Mouse (Mus musculus) A20 (cell line): ENCODE data around the gene Mrvi1.
"Not testable (repeated sequence)": the region's sequence is repeated elsewhere in the genome, so short reads cannot be mapped to it uniquely, and the experiment has no call there.

Source experiments
- DNase-seq: peaks from one replicate; pipeline ENCODE4 v3.0.0-alpha.2; 2011; ENCODE audit warnings: low read depth, low spot score

The Mrvi1 gene

DNA sequence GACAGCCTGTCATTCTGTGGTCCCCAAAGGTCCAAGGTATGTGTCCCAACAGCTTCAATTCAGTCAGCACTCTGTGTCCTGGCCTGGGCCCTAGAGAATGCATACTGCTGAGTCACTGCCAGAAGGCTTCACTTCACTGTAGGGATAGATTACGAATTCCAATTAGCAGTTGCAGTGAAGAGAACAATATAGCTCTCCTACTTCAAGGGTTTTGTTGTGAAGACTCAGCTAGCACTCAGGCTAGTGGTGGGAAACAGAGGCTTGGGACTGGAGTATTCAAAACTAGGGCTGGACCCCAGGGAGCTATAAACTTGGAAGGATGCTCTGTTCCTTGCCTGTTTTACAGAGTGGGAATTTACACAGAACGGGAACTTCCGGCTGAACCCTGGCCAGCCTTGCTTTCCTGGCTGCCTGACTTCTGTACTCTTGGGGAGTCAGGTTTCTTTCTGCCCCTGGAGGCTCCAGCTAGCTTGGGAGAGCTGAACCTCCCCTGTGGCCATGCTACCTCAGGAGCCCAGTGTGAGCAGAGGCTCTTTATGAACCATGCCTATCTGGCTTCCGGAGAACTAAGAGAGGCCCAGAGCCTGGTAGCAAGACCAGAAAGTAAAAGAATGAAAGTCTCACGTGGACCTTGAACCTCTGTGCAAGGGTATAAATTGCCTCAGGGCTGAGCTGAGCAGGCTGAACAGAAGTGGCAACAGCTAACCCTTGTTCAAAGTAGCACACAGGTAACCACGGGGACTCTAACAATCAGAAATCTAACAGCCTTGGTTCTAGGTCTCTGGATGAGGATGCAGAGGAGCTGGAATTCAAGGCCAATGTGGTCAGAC lies 40.3 kb downstream of the Mrvi1 start:
- DNase-seq: no peak

DNA sequence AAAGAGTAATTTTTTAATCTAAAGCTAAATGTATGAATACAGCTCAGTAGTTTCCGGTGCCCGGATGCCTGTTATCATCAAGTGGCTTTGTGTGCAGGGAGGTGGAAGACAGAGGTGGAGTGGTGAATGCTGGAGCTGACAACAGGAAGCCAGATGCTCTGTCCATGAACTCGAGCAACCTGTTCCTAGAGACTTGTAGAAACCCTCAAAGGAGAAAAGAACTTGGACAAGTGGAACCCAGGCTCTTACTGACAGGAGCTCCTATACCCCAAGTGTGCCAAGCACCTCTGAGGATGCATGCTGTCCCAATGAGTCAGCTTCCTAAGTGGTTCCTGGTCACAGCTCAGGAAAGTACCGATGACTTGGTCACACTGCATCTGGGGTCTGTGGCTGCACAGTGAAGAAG lies 41.1 kb downstream of the Mrvi1 start:
- DNase-seq: no peak

DNA sequence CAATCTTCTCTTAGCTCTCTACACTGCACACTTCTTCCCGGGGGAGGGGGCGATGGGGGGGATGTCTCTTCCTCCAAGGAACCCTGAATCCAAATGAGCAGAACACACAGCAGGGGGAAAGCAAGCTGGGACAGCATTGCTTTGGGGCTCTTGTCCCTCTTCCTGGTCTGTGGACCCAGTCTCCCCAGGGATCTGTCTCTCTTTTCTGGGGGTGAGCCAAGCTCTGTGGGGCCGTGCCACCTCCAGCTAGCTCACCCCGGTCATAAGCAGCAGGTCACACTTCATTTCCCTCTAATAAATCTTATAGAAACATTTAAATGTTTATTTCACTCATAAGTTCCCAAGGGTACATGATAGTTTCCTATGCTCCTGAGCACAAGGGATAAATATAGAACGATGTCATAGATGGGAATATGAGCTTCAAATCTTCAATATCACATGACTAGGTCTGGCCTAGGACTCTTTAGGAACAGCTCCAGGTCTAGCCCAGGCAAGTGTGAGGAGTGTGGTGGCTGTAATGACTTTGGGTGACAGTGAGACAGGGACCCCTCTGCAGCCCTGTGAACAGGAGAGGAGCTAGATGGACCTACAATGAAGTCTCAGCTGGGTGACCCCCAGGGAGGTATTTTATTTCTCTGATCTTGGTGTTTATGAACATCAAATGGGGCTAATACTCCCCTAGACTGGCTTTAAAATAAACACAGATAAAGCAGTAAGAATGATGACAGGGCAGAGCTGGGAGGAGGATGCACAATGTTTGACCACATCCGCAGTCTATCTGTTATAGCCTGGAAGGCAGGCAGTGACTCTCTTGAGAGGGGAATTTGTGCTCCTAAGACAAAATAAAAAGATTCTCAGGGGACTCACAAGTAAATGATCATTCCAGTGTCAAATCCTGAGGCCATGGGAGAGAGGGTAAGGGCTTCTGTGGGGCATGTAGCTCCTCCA lies 46.2 kb downstream of the Mrvi1 start:
- no peak for DNase-seq

DNA sequence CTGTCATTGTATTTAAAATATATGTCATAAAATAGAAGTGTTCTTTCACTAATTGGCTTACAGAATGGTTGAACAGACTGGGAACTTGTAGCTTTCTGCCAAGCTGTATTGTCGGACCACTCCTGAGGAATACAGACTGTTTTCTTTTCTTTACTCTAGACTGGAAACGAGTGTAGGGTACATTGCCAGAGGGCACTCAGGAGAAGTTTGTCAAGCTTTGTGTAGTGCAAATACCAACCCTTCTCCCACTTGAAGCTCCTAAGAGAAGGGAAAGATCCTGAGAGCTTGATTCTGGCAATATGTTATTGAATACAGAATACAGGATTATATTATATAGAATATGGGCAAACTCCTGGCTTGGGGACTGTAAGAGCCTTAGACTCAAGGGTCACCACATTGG lies 48.3 kb downstream of the Mrvi1 start:
- DNase-seq: no peak

DNA sequence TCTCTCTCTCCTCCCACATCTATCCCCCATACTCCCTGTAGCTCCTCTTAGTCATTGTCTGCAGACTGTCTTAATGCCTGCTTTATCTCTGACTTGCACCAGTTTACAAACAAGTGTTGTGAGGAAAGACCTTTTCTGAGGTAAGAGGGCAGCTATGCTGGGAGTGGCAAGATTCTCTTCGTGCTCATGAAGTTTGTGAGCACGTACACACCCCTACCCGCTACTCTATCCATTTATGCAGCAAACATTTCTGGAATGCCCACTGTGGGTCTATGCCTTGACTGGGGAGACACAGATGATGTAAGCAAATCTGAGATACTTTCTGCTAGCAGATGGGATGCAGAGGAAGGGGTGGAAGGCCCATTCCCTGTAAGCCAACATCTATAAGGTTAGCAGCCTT lies 48.9 kb downstream of the Mrvi1 start:
- DNase-seq: no peak

DNA sequence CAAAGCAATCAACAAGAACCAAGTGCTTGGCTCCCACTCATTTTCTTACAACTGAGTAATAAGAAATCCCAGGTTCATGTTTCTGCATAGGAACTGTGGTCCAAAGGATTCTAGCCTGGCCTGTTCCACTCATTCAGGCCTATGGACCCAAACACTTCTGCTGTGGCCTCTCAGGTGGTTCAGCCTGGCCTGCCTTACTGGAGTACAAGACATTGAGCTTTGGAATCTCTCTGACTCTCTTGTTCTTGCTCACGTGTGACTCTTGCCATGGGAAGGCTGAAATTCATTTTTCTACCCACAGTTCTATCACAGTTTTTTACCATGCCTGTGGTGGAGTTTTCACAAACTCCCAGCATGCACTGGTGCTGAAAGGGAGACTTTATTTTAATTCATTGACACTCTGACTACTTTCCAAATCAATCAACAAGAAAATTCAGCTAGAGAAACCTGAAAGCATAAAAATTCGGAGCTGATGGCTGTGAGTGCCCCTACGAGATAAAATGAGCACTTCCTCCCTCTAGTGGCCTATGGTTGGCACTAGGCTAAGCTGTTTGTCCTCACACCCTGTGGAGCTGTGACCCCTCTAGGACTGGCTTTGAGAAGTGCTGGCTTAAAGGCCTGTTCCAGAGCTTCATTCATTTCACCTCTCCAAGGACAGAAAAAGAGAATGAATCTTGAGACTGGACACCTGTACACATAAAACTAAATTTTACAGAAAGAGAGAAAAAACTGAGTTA lies 52.0 kb downstream of the Mrvi1 start:
- DNase-seq: peak; percentile 64

DNA sequence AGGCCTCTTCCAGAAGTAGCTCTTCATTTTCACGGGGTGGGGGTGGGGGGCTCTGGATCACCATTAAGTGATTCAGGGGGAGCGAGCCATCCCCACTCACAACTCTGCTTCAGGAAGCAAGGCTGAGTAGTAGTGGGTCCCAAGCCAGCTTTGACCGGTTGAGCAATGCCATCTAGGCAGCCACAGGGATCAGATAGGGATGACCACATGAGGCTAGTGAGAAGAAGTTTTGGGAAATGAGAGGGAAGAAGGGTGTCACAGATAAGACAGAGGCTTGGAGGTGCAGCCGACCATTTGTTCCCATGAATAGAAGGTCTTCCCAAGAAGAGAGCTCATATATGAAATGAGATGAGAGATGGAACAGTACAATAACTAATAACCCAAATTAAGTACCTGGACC lies 55.7 kb downstream of the Mrvi1 start:
- DNase-seq: no peak

DNA sequence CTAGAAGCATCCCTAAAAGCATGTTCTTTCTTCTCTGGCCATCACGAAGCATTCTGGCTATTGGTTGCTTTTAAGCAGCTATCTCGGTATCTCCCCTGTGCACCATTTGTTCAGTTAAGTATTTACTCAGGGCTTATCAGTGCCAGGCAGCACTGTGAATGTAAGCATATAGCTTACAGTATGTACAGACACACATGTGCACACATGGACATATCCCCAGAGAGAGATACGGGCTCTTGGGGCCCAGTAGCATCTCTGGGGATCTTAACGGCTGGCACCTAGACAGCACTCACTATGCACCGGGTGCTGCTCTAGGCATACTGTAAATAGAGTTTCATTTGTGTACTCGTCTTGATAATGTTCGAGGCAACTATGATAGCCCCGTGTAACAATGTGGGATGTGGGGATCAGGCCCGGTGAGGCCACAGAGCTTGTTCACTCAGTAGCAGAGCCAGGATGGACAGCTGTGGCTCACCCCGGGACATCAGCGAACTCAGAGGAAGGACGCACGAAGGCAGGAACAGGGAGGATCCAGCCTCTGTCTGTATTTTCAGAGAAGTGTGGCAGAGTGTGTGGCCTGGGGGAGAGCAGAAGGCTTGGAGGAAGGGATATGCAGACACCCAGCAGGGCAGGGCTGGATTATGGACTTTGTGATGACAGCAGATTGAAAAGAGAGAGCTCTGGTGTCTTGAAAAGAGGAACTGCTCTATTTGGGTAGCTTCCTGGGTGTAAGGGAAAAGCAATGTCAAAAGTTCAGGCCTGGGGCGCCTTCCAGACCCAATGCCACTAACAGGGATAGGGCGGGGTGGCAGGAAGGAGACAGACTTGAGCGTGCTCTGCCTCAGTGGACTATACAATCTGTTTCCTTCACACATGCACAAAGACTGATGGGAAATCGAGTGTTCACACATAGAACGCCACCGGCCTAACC lies 61.7 kb downstream of the Mrvi1 start:
- peak; percentile 74 for DNase-seq

DNA sequence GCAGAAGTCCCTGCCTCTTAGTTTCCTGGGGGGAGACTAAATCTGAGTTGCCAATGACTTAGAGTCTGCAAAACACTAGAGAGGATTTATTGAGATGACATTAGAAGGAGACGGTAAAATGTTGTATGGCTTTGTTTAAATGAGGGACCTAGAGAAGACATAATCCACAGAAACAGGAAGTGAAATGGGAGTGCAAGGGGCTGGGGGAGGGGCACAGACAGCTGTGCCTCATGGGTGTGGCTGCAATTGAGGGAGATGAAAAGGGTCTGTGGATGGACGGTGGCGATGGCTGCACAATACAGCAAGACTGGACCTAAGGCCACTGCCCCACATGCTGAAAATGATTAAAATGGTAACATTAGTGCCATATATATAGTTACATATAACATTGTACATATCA lies 62.5 kb downstream of the Mrvi1 start:
- DNase-seq: peak; percentile 84

DNA sequence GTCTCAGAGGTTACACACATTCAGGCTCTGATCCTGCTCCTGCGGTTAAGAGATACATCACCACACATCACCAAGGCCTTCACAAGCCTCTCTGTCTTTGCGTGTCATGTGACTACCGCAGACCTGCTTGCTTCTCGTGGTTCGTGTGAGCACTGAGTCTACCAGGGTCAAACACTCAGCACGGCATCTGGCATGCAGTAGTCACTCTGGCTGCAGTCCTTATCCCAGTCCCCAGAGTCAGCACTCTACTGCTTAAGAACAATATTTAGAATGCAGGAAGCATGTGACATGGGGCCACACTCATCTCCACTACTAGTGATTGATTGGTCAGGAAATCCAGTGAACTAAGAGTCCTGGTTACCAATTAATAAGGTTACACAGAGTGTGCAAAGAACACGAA lies 66.3 kb downstream of the Mrvi1 start:
- no peak for DNase-seq

DNA sequence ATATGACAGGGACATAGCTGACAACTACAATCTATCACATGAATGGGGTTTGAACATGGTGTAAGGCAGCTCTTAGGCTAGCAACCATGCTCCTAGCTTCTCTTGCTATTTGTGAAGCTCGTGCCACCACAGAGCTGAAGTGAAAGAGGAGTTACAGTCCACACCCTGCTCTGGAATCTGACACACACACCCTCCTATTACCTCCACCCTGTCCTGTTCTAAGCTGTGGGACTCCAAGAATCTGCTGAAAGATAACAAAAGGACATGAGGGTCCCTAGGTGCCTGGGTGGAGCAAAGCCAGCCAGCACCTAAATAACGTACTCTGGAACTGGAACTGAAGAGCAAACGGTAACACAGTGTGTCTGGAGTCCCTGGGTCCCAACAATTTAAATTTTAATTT lies 67.7 kb downstream of the Mrvi1 start:
- no peak for DNase-seq

DNA sequence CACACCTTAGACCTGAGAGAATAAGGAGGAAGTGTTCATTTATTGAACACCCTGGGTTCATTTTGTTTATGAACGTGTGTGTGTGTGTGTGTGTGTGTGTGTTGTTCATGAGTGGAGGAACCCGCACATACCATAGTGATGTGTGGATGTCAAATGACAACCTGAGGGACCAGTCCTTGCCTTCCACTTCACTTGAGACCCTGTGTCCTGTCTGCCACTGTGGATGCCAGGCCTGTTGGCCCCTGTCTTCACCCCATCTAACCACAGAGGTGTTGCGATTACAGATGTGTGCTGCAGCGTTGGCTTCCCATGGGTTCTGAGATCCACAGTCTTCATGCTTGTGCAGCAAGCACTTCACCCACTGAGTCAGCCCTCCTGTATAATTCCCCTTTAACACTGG lies 68.5 kb downstream of the Mrvi1 start:
- DNase-seq: no peak

DNA sequence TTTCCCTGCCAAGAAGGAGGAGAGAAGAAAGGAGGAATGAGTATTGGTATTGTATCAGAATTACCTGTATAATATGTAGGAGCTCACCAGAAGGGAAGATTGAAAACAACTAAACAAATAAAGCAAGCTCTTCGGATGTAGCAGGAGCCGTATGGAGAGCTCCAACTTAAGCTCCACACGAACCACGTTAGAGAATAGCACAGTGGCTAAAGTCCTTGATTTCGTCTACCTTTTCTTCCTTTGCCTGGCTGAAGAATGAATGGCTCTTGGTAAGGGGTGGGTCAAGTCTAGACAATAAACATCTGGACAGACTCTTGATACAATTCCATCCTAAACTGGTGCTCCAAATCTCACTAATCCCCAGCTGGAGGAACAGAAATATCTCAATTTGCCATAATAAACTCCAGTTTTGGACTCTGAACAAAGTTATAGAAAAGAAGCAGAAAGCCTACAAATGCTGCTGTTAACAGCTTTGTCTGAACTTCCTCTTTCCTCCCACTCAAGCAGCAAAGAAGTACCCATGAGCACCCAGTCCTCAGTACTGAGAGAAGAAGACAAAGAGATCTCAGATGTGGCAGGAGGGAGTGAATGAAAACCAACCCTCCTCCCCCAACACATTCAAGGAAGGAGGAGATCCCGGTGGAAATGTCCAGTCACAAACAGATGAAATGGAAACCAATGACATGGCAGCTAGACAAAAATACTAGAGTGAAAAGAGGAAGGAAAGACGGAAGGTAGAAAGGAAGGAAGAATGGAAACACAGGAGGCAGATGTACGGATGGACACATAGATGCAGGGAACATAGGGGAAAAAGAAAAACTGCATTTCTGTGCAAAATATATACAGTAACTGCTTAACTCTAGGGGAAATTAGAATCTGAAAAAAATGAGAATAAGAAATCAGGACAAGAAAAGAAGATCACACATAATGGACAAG lies 73.8 kb downstream of the Mrvi1 start:
- DNase-seq: peak; percentile 60

DNA sequence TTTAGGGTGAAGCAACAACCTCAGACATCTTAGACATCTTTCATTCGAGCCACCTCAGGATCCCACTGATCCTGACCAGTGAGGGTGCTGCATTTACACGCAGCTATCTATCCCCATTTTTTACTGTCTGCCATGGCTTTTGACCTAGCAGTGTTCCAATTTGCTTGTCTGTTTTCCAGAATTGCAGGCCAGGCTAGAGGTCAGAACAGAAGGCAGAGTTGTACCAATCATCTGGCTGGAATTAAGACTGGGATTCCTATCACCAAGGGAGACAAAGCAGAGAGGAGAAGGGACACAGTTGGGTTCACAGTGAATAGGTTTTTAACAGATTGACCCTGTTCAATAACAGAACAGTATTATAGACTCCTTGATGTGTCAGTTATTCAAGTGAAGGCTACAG lies 75.7 kb downstream of the Mrvi1 start:
- DNase-seq: no peak

DNA sequence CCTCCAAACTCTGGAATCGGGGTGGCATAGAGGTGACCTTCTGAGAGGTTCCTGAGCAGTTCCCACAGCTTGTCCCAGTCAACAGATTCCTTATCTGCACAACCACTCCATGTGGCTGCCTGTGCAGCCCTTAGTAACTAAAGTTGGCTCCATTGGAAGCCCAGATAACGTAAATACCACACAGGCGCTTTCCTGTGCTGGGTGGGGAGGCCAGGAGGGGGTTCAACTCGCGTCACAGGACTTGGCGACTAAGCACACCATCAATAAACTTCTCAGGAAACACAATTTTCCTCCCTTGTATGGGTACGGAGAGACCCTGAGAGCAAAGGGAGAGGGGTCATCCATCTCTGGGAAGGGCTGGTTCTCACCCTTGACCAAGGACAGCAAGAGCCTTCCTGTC lies 79.0 kb downstream of the Mrvi1 start:
- no peak for DNase-seq

DNA sequence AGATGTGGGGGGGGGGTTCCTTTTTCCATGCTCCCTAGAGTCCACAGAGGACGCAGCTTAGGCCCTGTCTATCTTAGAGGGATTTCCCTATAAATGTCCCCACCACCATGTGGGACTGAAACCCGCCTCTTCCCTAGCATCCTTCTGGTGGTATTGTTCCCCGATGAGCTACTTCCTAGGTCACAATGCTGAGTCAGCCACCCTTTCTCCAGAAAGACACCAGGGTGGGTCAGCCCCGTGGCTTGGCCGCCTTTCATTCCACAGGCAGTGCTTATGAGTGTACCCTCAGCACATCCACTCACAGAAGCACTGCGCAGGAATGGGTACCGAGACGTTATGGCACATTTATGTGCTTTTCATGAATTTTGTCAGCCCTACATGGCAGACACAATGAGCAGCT lies 85.1 kb downstream of the Mrvi1 start:
- DNase-seq: no peak

DNA sequence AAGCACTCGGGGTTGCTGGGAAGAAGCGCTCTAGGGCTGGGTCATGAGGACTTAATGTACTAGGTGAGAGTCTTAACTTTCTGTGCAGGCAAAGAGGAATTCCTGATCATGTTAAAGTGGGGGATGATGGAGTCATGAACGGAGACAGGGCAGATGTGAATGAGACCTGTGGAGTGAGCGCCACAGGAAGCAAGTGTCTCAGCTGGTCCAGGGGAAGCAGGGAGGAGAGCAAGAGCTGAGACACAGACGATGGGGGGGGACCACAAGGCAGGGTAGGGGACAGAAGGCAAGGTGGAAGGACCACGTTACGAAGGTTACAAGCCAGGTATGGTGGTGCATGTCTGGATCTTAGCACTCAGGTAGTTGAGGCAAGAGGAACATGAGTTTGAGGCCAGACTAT lies 85.8 kb downstream of the Mrvi1 start:
- DNase-seq: no peak

DNA sequence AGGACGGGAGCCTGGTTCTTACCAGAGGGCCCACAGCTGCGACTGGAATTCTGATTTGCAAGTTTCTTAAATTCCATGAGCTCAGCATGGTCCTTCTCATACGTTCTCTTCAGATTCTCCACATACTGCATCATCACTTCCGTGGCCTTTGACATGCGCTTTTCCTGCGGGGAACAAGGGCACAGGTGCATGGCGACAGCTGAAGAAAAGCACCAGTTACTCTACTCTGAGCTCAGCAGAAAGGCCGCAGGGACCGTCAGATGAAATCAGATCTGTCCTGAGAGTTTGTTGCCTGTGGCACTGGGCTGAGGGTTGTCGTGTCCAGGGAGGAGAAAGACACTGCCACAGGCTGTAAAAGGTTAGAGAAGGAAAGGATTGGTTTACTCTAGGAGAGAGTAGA lies 86.5 kb downstream of the Mrvi1 start:
- not testable (repeated sequence) for DNase-seq

DNA sequence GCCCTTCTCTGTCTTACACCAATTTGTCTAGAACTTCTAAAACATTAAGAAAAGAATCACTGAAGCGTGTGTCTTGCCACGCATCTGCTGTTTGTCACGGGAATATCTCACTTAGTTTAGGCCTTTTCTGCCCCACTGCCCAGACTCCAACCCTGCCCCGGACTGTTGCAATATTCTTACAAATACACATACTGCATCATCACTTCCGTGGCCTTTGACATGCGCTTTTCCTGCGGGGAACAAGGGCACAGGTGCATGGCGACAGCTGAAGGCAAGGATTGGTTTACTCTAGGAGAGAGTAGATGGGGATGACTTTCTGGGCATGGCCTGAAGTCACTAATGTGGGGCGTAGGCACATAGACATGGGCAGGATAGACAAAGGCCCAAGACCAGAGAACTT lies 87.6 kb downstream of the Mrvi1 start:
- DNase-seq: no peak
